Mouse (Mus musculus): Measurements from ENCODE around the gene Agtrap.
"Not testable (repeated sequence)": the region's sequence is repeated elsewhere in the genome, so short reads cannot be mapped to it uniquely, and the experiment has no call there.

Agtrap gene

DNA sequence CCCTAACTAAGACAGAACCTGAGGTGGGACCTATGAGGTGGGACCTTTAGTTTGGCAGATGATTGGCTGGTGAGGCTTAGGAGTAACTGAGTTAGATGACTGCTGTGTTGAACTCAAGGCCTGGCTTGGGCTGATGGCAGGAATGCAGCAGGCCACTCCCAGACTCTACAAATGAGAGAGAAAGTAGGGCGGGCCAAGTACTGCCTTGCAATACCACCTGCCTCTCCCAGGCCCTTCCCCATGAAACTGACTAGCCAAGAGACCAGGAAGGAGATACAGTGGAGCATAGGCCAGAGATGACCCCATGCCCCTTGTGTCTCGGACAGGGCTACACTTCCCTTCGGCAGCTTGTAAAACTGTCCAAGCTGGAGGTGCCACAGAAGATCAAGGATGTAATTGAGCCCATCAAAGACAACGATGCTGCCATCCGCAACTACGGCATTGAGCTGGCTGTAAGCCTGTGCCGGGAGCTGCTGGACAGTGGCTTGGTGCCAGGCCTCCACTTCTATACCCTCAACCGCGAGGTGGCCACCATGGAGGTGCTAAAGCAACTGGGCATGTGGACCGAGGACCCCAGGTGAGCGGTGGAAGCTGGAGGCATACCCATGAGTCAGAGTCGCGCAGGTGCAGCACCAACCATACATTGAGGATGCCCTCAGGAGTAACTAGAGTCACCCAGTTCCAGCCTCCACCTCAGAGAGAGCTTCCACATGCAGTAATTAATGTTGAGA, 36.6 kb downstream of the Agtrap start:
- no peak for DNase-seq (ENCODE audit: low read depth, low spot score)

GRCm38 (mm10) chr4:148050396-148050914, 37.4 kb downstream of the Agtrap start:
- DNase-seq (ENCODE audit: low read depth, low spot score), result not testable (repeated sequence)

DNA sequence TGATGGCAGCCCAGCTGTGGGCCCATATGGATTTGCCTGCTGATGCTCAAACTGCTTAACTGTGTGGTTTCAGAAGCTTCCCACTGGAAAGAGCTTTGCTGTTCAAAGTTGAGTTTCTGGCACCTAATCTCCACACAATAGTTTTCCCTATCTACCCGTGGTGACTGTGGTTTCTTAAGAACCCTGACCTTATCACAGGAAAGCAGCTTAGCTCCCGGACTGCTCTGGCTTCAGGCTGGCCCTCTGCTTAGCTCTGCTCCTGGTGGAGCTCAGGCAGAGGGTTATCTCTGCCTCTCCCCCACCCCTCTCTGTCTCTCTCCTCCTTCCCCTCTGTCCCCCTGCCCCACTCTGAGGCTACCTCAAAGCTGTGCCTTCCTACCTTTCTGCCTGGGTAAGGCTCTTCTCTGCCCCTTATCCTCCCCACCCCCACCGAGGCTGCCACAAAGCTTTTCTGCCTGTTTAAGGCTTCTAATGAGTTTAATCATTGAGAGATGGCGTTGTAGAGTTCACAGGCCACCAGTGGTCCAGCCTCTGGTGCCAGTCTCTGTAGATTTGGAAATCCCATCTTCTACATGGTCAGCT, 41.3 kb downstream of the Agtrap start:
- no peak for DNase-seq (ENCODE audit: low read depth, low spot score)

GRCm38 (mm10) chr4:148044113-148044512, 43.7 kb downstream of the Agtrap start:
- no peak for DNase-seq (ENCODE audit: low read depth, low spot score)

GRCm38 (mm10) chr4:148043327-148043726, 44.5 kb downstream of the Agtrap start:
- DNase-seq (ENCODE audit: low read depth, low spot score), result not testable (repeated sequence)

GRCm38 (mm10) chr4:148041611-148042191, 46.1 kb downstream of the Agtrap start:
- peak; percentile 72 for DNase-seq (ENCODE audit: low read depth, low spot score)

DNA sequence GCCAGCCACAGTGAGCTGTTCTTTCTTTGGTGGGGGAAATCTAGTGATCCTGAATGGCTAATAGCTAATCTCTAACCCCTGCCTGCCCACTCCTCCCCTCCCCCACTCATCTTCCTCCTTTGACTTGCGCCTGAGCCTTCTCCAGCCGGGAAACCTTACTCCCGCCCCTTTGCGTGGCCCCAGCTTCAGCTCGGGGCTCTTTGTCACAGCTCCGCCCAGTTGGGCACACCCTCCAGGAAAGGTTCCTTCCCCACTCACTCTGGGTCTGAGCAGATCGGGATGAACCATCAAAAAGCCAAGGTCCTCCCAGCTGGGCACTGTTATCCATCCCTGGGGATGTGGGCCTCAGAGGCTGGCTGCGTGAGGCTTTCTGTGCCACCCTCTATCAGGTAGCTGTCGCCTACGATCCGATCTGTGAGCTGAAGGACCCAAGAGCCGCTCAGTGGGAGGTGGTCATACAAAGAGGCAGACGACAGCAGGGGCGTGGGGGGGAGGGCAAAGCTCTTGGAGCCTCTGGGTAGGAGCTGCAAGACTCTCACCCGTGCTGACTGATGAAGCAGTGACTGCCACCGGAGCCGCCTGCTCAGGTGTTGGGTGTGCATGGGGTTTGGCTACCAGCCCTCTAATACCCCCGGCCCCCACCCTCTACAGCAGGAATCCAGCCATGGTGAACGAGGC, 46.8 kb downstream of the Agtrap start:
- DNase-seq (ENCODE audit: low read depth, low spot score), result peak; percentile 91

DNA sequence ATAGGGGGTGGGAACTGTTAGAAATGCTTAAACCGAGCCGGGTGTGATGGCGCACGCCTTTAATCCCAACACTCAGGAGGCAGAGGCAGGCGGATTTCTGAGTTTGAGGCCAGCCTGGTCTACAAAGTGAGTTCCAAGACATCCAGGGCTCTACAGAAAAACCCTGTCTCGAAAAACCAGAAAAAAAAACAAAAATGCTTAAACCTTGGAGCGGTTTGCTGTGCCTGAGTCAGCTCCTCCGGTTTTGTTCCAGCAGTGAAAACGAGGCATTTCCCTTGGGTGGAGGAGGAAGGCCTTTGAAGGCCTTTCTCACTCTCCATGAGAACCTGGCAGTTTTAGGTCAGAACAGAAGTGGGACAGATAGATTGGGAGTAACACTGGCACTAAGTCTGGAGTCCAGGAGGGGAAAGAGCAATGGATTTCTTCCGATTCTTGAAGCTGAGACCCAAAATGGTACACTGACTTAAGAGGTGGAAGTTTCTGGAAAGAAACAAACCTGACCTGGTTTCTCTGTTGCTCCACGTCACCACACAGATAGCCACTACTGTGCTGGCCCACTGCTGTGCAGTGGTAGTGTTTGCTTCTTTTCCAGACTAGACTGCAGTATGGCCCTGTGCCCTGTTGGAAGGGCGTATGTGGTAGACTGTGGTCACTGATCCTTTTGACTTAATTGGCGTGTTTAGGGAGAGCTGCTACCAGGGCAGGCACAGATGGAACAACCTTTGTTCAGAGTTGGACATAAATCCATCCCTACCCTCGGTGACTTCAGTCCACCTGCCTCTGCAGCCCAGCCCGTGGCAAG, 47.6 kb downstream of the Agtrap start:
- peak; percentile 79 for DNase-seq (ENCODE audit: low read depth, low spot score)

GRCm38 (mm10) chr4:148039254-148040028, 48.4 kb downstream of the Agtrap start:
- no peak for DNase-seq (ENCODE audit: low read depth, low spot score)

GRCm38 (mm10) chr4:148038600-148039253, 49.1 kb downstream of the Agtrap start, which contains the start of the genes Clcn6 and Mthfr:
Gene Clcn6 (minus strand): TSS chr4:148038821.
Gene Mthfr (plus strand): TSS chr4:148039077.
- DNase-seq (ENCODE audit: low read depth, low spot score), result peak; percentile 98

DNA sequence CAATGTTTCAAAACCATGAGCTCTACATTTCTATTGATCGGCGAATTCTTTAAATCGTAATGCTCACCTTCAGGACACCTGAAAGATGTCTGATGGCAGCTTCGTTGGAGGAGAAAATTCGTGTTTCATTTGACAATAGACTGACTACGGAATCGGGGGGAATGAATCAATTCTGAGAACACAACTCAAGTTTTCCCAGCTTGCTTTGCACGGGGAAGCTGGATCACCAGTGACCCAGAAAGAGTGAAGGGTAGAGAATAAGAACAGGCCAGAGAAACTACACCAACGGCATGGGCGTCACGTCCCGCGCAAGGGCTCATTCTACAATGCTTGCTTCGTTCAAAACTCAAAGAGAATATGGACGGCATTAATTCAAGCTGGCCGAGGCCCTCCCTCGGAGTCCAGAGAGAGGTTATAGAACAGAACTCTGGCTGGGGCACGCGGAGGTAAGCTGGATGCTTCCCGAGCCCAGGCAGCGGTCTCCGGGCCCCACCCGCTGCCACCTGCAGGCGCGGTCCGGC, 49.7 kb downstream of the Agtrap start:
- no peak for DNase-seq (ENCODE audit: low read depth, low spot score)

DNA sequence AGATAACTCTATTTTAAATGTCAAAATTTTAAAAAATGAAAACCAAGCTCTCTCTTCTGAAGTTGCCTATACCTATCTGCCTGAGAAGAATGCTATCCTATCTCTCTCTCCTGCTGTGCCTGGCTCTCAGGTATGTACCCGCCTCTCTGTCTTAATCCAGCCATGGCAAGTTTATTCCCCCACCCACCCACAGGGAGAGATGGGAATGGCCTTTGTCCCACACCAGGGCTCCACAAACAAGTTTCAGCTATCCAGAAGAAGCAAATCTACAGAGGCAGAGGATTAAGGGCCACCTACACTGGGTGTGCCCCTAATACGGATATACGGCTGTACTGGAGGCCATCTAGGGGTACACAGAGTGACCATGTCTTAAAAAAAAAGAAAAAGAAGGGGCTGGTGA, 52.4 kb downstream of the Agtrap start:
- no peak for DNase-seq (ENCODE audit: low read depth, low spot score)

GRCm38 (mm10) chr4:148033858-148034410, 53.9 kb downstream of the Agtrap start:
- no peak for DNase-seq (ENCODE audit: low read depth, low spot score)

DNA sequence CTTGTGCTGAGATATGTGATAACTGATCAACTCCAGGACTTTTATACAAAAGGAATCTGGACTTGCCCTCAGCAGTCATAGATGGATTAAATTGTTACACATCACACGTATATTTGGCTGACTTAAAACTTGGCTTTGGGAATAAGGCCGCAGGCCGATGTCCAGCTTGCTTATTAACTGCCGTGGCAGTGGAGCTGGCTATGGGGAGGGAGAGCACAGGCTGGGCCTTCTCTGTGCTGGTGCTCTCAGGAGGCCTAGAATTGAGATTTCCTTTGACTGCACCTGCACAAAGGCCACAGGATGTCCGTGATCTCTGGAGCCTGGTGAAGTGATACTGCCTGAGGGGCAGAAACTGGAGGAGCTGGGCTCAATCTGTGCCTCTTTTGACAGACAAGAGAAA, 57.3 kb downstream of the Agtrap start:
- no peak for DNase-seq (ENCODE audit: low read depth, low spot score)

DNA sequence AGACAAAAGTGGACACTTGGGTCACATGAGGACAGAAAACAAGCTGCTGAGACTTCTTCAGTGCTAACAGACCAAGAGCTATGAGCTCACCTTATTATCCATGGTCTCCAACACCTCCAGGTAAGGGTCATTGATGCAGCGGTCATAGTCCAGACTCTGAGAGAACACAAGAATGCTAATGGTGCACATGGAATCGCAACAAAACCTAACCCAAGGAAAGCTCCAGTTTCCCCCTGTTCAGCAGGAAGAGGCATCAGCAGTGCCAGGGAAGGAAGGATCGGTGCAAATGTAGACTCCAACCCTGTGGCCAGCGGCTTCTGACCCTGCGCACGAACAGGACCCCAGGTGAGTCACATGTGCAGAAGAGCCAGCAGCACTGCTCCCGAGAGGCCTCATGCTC, 58.5 kb downstream of the Agtrap start:
- DNase-seq (ENCODE audit: low read depth, low spot score), result no peak

Measured in 3T3-L1 (cell line).